ENCODE assay signal across 23 mouse cellular contexts in the genomic region with DNA sequence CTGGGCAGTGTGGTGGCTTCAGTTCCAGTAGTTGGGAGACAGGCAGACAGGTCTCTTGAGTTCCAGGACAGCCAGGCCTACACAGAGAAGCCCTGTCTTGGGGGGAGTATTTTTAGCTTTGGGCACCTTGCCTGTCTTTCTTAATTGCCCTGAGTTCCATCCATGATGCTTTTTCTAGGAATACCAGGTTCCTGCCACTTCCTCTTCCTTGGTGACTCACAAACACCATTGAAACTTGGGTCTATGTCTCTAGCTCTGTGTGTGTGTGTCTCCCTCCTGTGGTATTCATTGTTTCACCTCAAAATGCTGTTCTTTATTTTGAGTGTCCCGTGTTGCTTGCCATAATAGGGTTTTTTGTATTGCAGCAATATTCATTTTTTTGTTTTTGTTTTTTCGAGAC. TPM values are rescaled to one million over a fixed set of nuclear protein-coding genes. Genes with fewer than 3 reads are reported as not detected.
DNase-seq lines count a peak whose midpoint lies in the region; ATAC-seq and TF ChIP-seq lines count a peak whose summit lies in the region.
"Had no signal": no experiment of that assay in that cellular context is flagged by ENCODE, and none has a peak within 500 bp of the region (broad histone marks: within the 10 kb centered on the region; RNA-seq: fewer than 3 reads in every experiment).

No protein-coding gene starts in this region.

- H3K4me2 ChIP-seq in heart, postnatal 0 days (ENCODE audit: low read depth, low read length), result no peak overlapping the region
- no peak overlapping the region for H3K4me2 ChIP-seq in stomach, postnatal 0 days (replicated peaks; ENCODE audit: low read depth)
- H3K4me2 ChIP-seq: embryonic facial prominence, embryonic 13.5 days; heart, embryonic 15.5 days; limb, embryonic 12.5 days; neural tube, embryonic 12.5 days had no signal

- no peak for TF ChIP-seq EP300 in heart, postnatal 0 days (IDR thresholded peaks at IDR 0.05; ENCODE audit: low read depth)
- TF ChIP-seq EP300 in stomach, postnatal 0 days (optimal IDR thresholded peaks at IDR 0.05), result no peak

- peak; percentile 10; the same call in 1 of the 2 replicates for TF ChIP-seq CTCF in heart, postnatal 0 days (IDR thresholded peaks at IDR 0.05; ENCODE audit: low read depth)
- peak; percentile 42 for TF ChIP-seq CTCF in stomach, postnatal 0 days (IDR thresholded peaks at IDR 0.05; ENCODE audit: low read depth)

- H3K4me1 ChIP-seq in heart, postnatal 0 days (ENCODE audit: control insufficient read depth, insufficient read depth), result peaks cover 29% of the 10 kb centered on the region
- no peaks in the 10 kb centered on the region for H3K4me1 ChIP-seq in stomach, postnatal 0 days (replicated peaks; ENCODE audit: control insufficient read depth, insufficient read depth)

- peaks cover 27% of the 10 kb centered on the region for H3K36me3 ChIP-seq in heart, postnatal 0 days (replicated peaks; ENCODE audit: control insufficient read depth, insufficient read depth, low read length)
- no peaks in the 10 kb centered on the region for H3K36me3 ChIP-seq in stomach, postnatal 0 days (ENCODE audit: control insufficient read depth, insufficient read depth, low read length)

- no peak overlapping the region for H3K4me3 ChIP-seq in heart, postnatal 0 days (ENCODE audit: low read depth, low read length)
- H3K4me3 ChIP-seq in stomach, postnatal 0 days (ENCODE audit: low read depth, low read length), result no peak overlapping the region
- H3K4me3 ChIP-seq: embryonic facial prominence, embryonic 13.5 days; forebrain, embryonic 10.5 days; heart, embryonic 15.5 days; hindbrain, embryonic 10.5 days; limb, embryonic 12.5 days; neural tube, embryonic 12.5 days had no signal

- H3K9me3 ChIP-seq in heart, postnatal 0 days (replicated peaks; ENCODE audit: control insufficient read depth, low read length), result no peaks in the 10 kb centered on the region
- H3K9me3 ChIP-seq in stomach, postnatal 0 days (ENCODE audit: control insufficient read depth, low read length), result no peaks in the 10 kb centered on the region
- H3K9me3 ChIP-seq: embryonic facial prominence, embryonic 13.5 days; forebrain, embryonic 10.5 days; heart, embryonic 15.5 days; hindbrain, embryonic 10.5 days; limb, embryonic 12.5 days; neural tube, embryonic 12.5 days had no signal

- 91% methylated on average over 2 of the region's 2 CpGs for WGBS in heart, postnatal 0 days
- WGBS in stomach, postnatal 0 days, result 87% methylated on average over 2 of the region's 2 CpGs

- no peak for ATAC-seq in heart, postnatal 0 days (ENCODE audit: insufficient read depth, low read depth)
- no peak for ATAC-seq in stomach, postnatal 0 days (ENCODE audit: low FRiP score, low TSS enrichment)
- no peak for ATAC-seq in monocyte, adult 5-6 weeks (replicated peaks; ENCODE audit: insufficient number of reproducible peaks, low FRiP score, low TSS enrichment, poor library complexity, severe bottlenecking)
- ATAC-seq: activated CD4-positive, CD25-positive, alpha-beta regulatory T cell, adult 4 months had no signal

- H3K27me3 ChIP-seq in heart, postnatal 0 days (ENCODE audit: control insufficient read depth, insufficient read depth, low read length), result no peaks in the 10 kb centered on the region
- H3K27me3 ChIP-seq in stomach, postnatal 0 days (ENCODE audit: control insufficient read depth, insufficient read depth, low read length), result no peaks in the 10 kb centered on the region
- H3K27me3 ChIP-seq: embryonic facial prominence, embryonic 13.5 days; heart, embryonic 15.5 days; limb, embryonic 12.5 days; neural tube, embryonic 12.5 days had no signal

- no peak overlapping the region for H3K27ac ChIP-seq in heart, postnatal 0 days (ENCODE audit: low read depth)
- no peak overlapping the region for H3K27ac ChIP-seq in stomach, postnatal 0 days (replicated peaks)
- H3K27ac ChIP-seq: embryonic facial prominence, embryonic 13.5 days; forebrain, embryonic 10.5 days; heart, embryonic 15.5 days; hindbrain, embryonic 10.5 days; limb, embryonic 12.5 days; neural tube, embryonic 12.5 days had no signal

- DNase-seq in heart, postnatal 0 days (ENCODE audit: low spot score), result no peak
- no peak for DNase-seq in heart, adult 11 months
- peak; percentile 15 for DNase-seq in thymus, postnatal 0 days (ENCODE audit: low spot score)
- no peak for DNase-seq in thymus, postnatal 10 days (ENCODE audit: low spot score in 2 of 2)
- DNase-seq in induced T-regulatory cell, adult 2 months (ENCODE audit: low read depth), result peak; percentile 53
- DNase-seq in stomach, postnatal 0 days (ENCODE audit: low spot score), result no peak
- DNase-seq in left cerebral cortex, postnatal 36 days (ENCODE audit: low spot score in 2 of 2), result no peak
- DNase-seq: adrenal gland, postnatal 36 days; cerebellum, adult 8-10 months; gastrocnemius, postnatal 36 days; right cerebral cortex, postnatal 14 days; thymus, postnatal 4 days had no signal

- no peak overlapping the region for H3K9ac ChIP-seq in heart, postnatal 0 days (replicated peaks; ENCODE audit: low read depth, low read length)
- no peak overlapping the region for H3K9ac ChIP-seq in stomach, postnatal 0 days (ENCODE audit: low read length)
- H3K9ac ChIP-seq: embryonic facial prominence, embryonic 13.5 days; heart, embryonic 15.5 days; limb, embryonic 12.5 days; neural tube, embryonic 12.5 days had no signal

- intact Hi-C loops in left cerebral cortex, postnatal 36 days (cut with DNase I), result no loop called here

RNA-seq across cellular contexts. Expression of gene Anp32b, which starts 7.7 kb away (rescaled TPM):
- total RNA-seq in heart, postnatal 0 days (2014; rRNA removed; ENCODE audit: low replicate concordance), result 3.6 and 9.2 TPM in 2 replicates
- 75.8 and 76.0 TPM in 2 replicates for polyA plus RNA-seq in heart, postnatal 0 days (2015; fragmentation: Nextera tagmentation; extraction: Ambion mirVana)
- polyA plus RNA-seq in thymus, postnatal 0 days (2015; fragmentation: Nextera tagmentation; extraction: Ambion mirVana), result 356 and 374 TPM in 2 replicates
- polyA plus RNA-seq in stomach, postnatal 0 days (2015; fragmentation: Nextera tagmentation; extraction: Ambion mirVana), result 88.7 and 97.1 TPM in 2 replicates
- 10 to 100 TPM; 38.3 to 47.4 TPM for total RNA-seq in left cerebral cortex, postnatal 36 days (2021)
- total RNA-seq in monocyte, adult 5-6 weeks (2017), result 36.8 to 64.0 TPM (median 47.0 TPM) in 3 replicates

RNA-seq across cellular contexts. Expression of gene Nans, which starts 30.6 kb away (rescaled TPM):
- 54.2 and 54.6 TPM in 2 replicates for total RNA-seq in heart, postnatal 0 days (2014; rRNA removed; ENCODE audit: low replicate concordance)
- 36.2 and 38.2 TPM in 2 replicates for polyA plus RNA-seq in heart, postnatal 0 days (2015; fragmentation: Nextera tagmentation; extraction: Ambion mirVana)
- polyA plus RNA-seq in thymus, postnatal 0 days (2015; fragmentation: Nextera tagmentation; extraction: Ambion mirVana), result 111 and 114 TPM in 2 replicates
- polyA plus RNA-seq in stomach, postnatal 0 days (2015; fragmentation: Nextera tagmentation; extraction: Ambion mirVana), result 65.1 and 67.7 TPM in 2 replicates
- total RNA-seq in left cerebral cortex, postnatal 36 days (2021), result 10 to 100 TPM; 16.6 to 17.6 TPM
- 38.6 to 51.6 TPM (median 42.3 TPM) in 3 replicates for total RNA-seq in monocyte, adult 5-6 weeks (2017)

RNA-seq across cellular contexts. Expression of gene Hemgn, which starts 45.1 kb away (rescaled TPM):
- 0.27 TPM in 1 of 2 replicates, not detected in the other for total RNA-seq in heart, postnatal 0 days (2014; rRNA removed; ENCODE audit: low replicate concordance)
- polyA plus RNA-seq in heart, postnatal 0 days (2015; fragmentation: Nextera tagmentation; extraction: Ambion mirVana), result 0.37 TPM in 1 of 2 replicates, not detected in the other
- polyA plus RNA-seq in thymus, postnatal 0 days (2015; fragmentation: Nextera tagmentation; extraction: Ambion mirVana), result 5.3 and 6.8 TPM in 2 replicates
- polyA plus RNA-seq in stomach, postnatal 0 days (2015; fragmentation: Nextera tagmentation; extraction: Ambion mirVana), result 0.78 and 1.2 TPM in 2 replicates
- total RNA-seq in left cerebral cortex, postnatal 36 days (2021), result not detected
- total RNA-seq in monocyte, adult 5-6 weeks (2017), result 0.95 to 1.4 TPM (median 0.96 TPM) in 3 replicates
- total RNA-seq: gastrocnemius, postnatal 36 days; layer of hippocampus, adult 8-10 months; left cerebral cortex, adult 18-20 months had no signal
- polyA plus RNA-seq: cortical plate, adult 2 months had no signal

Comparison
In these comparisons a context has a peak if more than half of its experiments do, and no peak if none do; other contexts are left out.
1. DNase-seq: peak in thymus, postnatal 0 days (single experiment) and induced T-regulatory cell, adult 2 months (single experiment); none in heart, postnatal 0 days (single experiment), heart, adult 11 months (single experiment), thymus, postnatal 10 days (0 of 2), stomach, postnatal 0 days (single experiment) and left cerebral cortex, postnatal 36 days (0 of 2).